Mouse (Mus musculus) urinary bladder, postnatal 4 days (tissue): ENCODE data around the gene Anks6.

Experiments
- DNase-seq, 2 experiments: peaks; one replicate each; pipeline ENCODE4 v3.0.0; 2021 to 2022; ENCODE audit warnings: low spot score in 2 of 2

Gene Anks6

DNA sequence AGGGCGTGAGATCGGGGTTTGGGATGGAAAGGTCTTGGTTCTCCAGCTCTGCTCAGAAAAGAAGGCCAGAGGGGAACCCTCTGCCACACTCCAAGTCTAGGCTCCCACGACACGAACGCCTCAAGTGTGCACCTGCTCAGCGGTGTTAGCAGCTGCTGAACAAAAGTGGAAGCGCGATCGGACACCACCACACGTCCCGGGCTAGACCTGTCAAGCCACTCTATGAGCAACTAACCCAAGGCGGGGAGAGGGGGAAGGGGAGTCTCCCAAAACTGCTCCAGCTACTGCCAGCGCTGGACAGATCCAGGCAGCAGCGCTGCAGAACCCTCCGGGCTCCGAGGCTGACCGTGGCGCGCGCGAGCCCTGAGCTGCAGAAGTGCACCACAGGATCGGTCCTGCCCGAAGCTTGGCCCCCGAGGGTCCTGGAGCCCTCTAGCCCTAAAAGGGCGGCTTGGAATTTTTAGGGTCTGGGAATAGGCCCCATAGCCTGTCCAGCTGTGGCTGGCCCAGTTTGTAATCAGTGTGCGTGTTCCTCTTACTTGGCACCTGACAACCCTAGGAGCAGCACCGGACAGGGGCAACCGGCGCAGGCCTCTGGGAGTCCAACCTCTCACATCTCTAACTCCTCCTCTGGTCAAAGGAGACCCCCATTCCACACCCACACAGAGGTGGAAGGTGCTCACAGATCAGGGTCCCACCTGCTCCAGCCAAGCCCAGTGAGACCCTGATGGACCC lies 66.8 kb downstream of the Anks6 start:
- no peak for DNase-seq

DNA sequence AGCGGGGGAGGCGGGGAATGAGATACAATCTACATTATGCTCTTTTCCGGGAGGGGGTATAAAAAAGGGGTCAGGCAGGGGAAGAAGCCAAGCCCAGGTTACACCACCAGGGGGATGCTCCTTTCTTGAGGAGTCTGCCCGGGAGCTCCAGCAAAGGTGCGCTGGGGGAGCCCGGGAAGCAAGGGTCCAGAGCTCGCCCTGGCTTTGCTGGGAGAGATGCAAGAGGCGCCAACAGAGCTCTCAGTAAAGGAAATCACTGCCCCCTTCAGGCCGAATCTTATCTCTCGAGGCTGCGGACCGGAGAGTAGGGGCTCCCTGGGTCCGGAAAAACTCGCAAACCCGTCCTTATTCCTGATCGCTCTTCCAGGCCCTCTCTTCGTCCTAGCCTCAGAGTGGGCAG lies 67.4 kb downstream of the Anks6 start:
- DNase-seq = no peak

DNA sequence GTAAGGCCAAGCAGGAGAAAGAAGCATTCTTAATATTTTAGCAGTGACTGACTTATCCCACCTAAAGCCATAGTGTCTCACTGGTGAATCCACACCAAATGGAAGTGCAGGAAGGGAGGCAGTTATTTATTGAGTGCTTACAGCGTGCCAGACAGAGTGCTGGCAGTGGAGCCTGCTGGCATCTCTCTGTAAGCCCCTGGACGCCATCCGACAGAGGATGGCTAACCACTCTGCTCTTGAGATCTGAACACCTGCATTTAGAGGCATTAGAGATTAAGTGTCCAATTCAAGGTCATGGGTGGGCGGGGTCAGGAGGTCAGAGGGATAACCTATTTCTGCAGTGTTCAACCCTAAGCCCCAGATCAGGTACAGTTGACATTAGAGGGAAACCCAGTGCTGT lies 68.4 kb downstream of the Anks6 start:
- no peak for DNase-seq

DNA sequence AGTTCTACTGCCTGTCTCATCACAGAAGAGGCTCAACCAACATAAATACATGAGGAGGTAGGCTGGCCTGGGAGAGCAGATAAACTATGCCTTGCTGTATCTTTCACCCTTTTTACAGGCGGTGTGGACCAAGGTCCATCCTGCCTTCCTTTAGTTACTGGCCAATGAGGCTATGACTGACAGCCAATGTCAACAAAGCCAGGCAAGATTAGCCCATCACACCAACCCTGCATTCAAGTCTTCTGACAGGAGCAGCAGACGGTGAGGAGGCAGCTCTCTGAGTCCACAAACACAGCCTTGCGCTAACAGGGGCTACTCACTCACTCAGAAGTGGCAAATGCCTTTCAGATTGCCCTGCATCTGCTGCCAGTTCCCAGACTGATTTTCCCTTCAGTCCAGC lies 69.0 kb downstream of the Anks6 start:
- no peak for DNase-seq

DNA sequence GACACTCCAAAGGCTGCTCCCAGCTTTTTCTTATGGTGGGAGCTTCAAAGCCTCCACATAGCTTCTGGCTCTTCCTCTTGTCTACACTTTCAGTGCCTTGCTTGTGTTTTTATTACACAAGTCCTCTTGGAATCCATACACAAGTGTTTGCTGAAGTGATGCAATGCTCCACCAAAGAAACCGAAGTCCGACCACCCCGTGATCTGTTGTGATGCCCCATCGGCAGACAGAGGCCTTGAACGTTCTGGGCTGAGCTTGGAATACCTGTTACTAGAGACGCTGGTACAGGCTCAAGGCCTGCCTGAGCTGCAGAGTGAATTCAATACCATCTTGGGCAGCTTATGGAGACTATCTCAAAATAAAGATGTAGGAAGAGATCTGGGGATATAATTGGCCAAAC lies 69.4 kb downstream of the Anks6 start:
- DNase-seq = no peak

DNA sequence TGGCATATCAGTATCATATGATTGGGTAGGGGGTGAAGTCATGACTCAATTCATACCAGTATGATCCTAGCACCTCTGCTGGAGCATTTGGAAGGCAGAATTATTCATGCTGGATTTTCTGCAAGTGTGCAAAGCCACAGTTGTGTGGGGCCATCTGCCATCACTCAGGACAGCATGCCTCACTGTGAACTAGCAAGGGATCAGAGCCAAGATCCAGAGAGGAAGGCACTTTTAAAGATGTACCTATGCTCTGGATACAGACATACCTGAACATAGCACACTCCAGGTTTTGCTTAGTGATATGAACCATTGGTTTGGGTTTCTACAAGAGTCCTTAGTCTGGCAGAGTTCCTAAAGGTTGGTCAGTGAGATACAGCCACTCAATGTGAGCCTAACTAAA lies 71.2 kb downstream of the Anks6 start:
- no peak for DNase-seq

DNA sequence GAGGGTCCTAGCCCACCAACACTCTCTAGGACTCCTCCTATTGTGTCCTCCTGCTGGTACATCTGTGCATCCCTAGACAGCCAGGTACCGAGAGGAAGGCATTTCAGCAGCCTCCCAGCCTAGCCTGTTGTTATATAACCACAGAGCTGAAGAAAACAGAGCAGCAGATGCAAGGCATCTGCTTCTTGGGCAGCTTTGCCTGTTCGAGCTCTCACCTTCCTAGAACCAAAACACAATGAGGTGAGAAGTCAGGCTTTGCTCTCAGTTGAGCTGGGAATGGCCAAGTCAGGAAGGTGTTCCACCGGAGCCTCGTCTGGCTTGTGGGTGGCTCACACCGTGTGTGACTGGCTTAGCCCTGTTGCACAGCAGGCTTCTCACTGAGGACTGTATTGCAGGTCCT lies 74.3 kb downstream of the Anks6 start:
- DNase-seq = no peak

DNA sequence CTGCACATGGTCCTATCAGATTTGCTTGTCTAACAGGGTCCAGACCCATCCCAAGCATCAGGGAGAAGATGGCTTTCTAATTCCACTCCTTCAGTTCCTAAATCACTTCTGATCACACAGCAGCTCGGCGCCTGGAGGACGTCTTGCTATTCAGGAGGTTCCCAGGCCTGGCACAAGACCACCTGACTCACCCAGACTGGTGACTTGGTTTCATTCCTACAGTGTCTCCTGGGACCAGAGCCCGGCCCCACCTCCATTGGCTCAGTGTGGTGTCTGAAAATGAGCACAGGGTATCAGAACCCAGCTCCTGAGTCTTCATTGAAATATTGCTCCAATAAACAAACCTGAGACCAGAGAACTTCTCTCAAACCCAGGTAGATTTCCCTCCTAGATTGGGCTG lies 75.1 kb downstream of the Anks6 start:
- no peak for DNase-seq

DNA sequence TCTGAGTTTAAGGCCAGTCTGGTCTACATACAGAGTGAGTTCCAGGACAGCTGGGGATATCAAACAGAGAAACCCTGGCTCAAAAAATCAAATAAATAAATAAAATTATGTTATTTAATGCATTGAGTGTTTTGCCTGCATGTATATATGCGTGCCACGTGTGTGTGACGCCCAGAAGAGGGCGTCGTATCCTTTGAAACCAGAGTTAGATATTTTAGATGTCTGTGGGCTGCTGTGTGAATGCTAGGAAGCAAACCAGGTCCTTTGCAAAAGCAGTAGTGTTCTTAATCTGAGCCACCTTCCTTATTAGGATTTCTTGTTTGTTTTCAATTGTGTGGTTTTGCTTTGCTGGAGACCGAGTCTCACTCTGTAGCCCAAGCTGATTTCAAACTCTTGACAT lies 78.9 kb downstream of the Anks6 start:
- no peak for DNase-seq

DNA sequence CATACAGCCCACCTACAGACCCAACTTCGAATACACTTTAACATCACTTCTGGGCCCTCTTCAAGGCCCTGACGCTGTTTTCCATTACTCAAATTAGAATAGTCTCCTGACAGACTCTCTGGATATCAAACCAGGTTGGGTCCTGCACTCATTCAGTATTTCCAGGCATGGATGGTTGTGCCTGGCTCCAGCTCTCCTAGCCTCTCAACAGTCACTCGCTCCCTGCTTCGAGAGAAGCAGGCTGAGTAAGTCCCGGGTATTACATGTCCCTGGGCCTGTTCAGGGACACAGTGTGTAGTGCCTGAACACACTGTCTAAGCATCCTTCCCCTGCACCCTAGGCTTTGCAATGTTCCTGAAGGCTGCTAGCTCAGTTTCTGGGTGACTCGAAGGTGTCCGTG lies 80.1 kb downstream of the Anks6 start:
- no peak for DNase-seq

DNA sequence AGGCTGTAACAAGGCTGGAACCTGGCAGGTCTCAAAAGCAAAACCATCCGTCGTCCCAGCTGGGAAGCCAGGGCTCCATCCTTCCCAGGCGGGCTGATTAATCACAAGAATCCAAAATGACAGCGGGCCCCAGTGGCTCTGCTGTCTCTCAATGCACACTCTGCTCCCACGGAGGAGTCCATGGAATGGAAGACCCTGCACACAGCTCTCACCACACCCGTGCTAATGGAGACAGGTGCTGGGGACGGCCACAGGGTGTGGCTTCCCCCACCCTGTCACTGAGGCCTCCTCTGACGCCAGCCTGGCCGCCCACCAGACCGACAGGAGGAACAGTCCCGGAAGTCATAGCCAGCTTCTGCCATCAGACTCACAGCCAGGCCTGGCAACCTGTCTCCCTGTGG lies 80.6 kb downstream of the Anks6 start:
- no peak for DNase-seq

DNA sequence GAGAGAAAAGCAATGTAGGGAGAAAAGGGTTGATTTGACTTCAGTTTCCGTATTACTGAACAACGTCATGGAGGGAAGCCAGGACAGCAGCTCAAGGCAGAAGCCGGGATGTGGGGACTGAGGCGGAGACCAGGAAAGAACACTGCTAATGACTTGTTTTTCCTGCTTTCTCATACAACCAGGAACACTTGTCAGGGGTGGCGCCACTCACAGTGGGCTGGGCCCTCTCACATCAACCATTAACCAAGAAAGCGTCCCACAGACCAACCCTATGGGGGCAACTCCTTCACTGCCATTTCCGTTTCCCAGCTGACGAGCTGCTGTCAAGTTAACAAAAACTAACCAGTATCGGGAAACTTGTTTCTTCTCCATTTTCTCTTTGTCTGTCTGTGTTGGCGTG lies 83.9 kb downstream of the Anks6 start:
- no peak for DNase-seq

DNA sequence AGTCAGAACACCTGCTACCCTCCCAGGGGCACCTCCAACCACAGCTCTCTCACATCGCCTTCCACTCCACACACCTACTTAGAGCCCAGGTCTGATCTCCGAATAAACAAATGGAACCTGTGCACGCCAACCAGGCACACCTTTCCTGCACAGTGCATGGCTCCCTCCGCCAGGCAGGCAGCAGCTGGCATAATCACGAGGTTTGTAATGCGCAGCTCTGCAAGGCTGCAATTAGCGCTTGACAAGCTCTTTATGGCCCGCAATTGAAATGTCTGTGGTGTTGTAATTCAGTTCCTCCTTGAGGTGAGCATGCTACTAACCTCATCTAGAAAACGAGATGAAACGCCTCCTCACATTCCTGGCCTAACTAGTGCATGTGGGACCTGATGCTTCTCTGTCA lies 89.2 kb downstream of the Anks6 start:
- DNase-seq = no peak

DNA sequence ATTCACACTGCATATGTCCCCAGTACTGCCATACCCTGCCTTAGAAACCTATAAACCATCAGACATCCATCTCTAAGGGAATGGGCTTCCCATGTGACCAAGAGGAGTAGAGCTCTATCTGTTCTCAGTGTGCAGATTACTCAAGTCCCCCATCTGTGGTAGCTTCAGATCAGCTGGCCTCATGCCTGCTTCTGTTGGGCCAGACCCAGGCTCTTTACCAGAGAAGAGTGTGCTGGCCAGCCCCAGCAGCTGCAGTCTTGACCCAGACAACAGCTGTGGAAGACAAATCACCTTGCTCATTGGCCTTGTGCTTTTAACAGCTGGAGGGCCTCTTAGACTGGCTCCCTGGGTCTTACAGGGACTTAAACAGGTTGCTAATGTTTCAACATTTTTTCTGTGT lies 90.7 kb downstream of the Anks6 start:
- peak in 1 of 2 experiments; percentile 22 for DNase-seq
